Mouse (Mus musculus) myocyte (in vitro differentiated cells): Measurements from ENCODE around the gene Yjefn3. TPM values are rescaled to one million over a fixed set of nuclear protein-coding genes. Genes with fewer than 3 reads are reported as not detected.

Experiments used
- H3K27me3 ChIP-seq: one replicate; pipeline ENCODE4 v1.6.1; 2011; ENCODE audit not compliant: control insufficient read depth, insufficient read depth, insufficient read length
- H3K36me3 ChIP-seq: one replicate; pipeline ENCODE4 v1.6.1; 2011; ENCODE audit not compliant: control insufficient read depth, insufficient read depth
- H3K4me2 ChIP-seq: one replicate; pipeline ENCODE4 v1.6.1; 2011; ENCODE audit warnings: low read depth, control low read depth
- H3K4me3 ChIP-seq: one replicate; pipeline ENCODE4 v1.5.1; 2011; ENCODE audit warnings: mild to moderate bottlenecking, control low read depth, moderate library complexity
- H3K79me2 ChIP-seq: one replicate; pipeline ENCODE4 v1.6.1; 2011; ENCODE audit not compliant: control insufficient read depth, insufficient read depth
- H3ac ChIP-seq: one replicate; pipeline ENCODE4 v1.6.1; 2011; ENCODE audit not compliant: control insufficient read depth, insufficient read length
- CEBPB ChIP-seq: IDR thresholded peaks from 2 replicates; pipeline ENCODE4 v1.6.1; 2011; ENCODE audit warnings: mild to moderate bottlenecking, moderate library complexity; ENCODE audit not compliant: poor library complexity, insufficient read depth, severe bottlenecking
- E2F4 ChIP-seq: IDR thresholded peaks from one replicate; pipeline ENCODE4 v1.6.1; 2011; ENCODE audit warnings: mild to moderate bottlenecking, control low read depth, moderate library complexity; ENCODE audit not compliant: insufficient read depth
- MAX ChIP-seq: IDR thresholded peaks from one replicate; pipeline ENCODE4 v1.6.1; 2011; ENCODE audit warnings: low read depth, mild to moderate bottlenecking, control low read depth
- MYOD1 ChIP-seq, 3 experiments: IDR thresholded peaks; one replicate each; pipeline ENCODE4 v1.6.1; 2011; ENCODE audit warnings: control low read depth in 2 of 3, low read depth in 2 of 3, mild to moderate bottlenecking in 2 of 3, moderate library complexity in 1 of 3; ENCODE audit not compliant: insufficient read length in 2 of 3, control insufficient read depth in 1 of 3
- MYOG ChIP-seq, 3 experiments: IDR thresholded peaks; one replicate each; pipeline ENCODE4 v1.6.1; 2011; ENCODE audit warnings: control low read depth in 2 of 3, low read depth in 2 of 3, mild to moderate bottlenecking in 2 of 3; ENCODE audit not compliant: insufficient read length in 2 of 3, control insufficient read depth in 1 of 3, insufficient read depth in 1 of 3
- POLR2A ChIP-seq: IDR thresholded peaks from one replicate; pipeline ENCODE4 v1.6.1; 2011; ENCODE audit warnings: low read depth, mild to moderate bottlenecking, control low read depth, moderate library complexity; ENCODE audit not compliant: insufficient read length
- POLR2AphosphoS2 ChIP-seq: IDR thresholded peaks from one replicate; pipeline ENCODE4 v1.6.1; 2011; ENCODE audit warnings: low read depth, control low read depth; ENCODE audit not compliant: insufficient read length
- REST ChIP-seq: IDR thresholded peaks from one replicate; pipeline ENCODE4 v1.6.1; 2011; ENCODE audit warnings: mild to moderate bottlenecking, control low read depth, moderate library complexity; ENCODE audit not compliant: insufficient read depth, insufficient read length
- SRF ChIP-seq: IDR thresholded peaks from one replicate; pipeline ENCODE4 v1.6.1; 2011; ENCODE audit warnings: low read depth; ENCODE audit not compliant: control insufficient read depth, insufficient read length
- TCF12 ChIP-seq: IDR thresholded peaks from one replicate; pipeline ENCODE4 v1.6.1; 2011; ENCODE audit warnings: mild to moderate bottlenecking, control low read depth; ENCODE audit not compliant: poor library complexity, insufficient read depth, severe bottlenecking
- TCF3 ChIP-seq: IDR thresholded peaks from one replicate; pipeline ENCODE4 v1.6.1; 2011; ENCODE audit warnings: low read depth, control low read depth; ENCODE audit not compliant: insufficient read length
- USF1 ChIP-seq: IDR thresholded peaks from one replicate; pipeline ENCODE4 v1.6.1; 2011; ENCODE audit warnings: low read depth, mild to moderate bottlenecking, control low read depth, moderate library complexity
- polyA plus RNA-seq: library from polyadenylated mRNA; unstranded; fragments of >200 nt; fragmentation: generic; extraction: Trizol; gene quantifications from one replicate; pipeline ENCODE4 v1.2.1, GENCODE M21; 2012; ENCODE audit warnings: missing spikeins

Yjefn3 gene
- polyA plus RNA-seq, 1 experiment: 19.0 TPM

- Histone ChIP-seq H3K4me3 (no peak overlapping the region), H3K4me2 (no peak overlapping the region), H3K36me3 (peaks cover 11% of the 10 kb centered on the region), H3K79me2 (no peaks in the 10 kb centered on the region), H3K27me3 (no peaks in the 10 kb centered on the region), H3ac (no peak overlapping the region)
- TF ChIP-seq E2F4: no peak
These were observed 4.6 kb upstream of the Yjefn3 start for GRCm38 (mm10) chr8:69907106-69907505.

GRCm38 (mm10) chr8:69906260-69906659, 3.7 kb upstream of the Yjefn3 start:
- Histone ChIP-seq H3K36me3 (peaks cover 11% of the 10 kb centered on the region), H3K79me2 (peaks cover under 1% of the 10 kb centered on the region), H3K4me2 (no peak overlapping the region), H3ac (no peak overlapping the region), H3K4me3 (no peak overlapping the region), H3K27me3 (no peaks in the 10 kb centered on the region)
- no peak for TF ChIP-seq POLR2AphosphoS2
- no peak for TF ChIP-seq REST
- no peak for TF ChIP-seq CEBPB
- no peak for TF ChIP-seq TCF3
- no peak for TF ChIP-seq POLR2A
- TF ChIP-seq MYOD1 (IDR thresholded peaks at IDR 0.05; ENCODE audit: control insufficient read depth in 1 of 3, insufficient read length in 2 of 3, low read depth in 2 of 3): no peak
- no peak for TF ChIP-seq MAX

- H3ac ChIP-seq: no peak overlapping the region
- H3K36me3 ChIP-seq: peaks cover 3% of the 10 kb centered on the region
- peaks cover 21% of the 10 kb centered on the region for H3K79me2 ChIP-seq
- H3K4me2 ChIP-seq: peak overlapping the region; percentile 73
- no peaks in the 10 kb centered on the region for H3K27me3 ChIP-seq
- H3K4me3 ChIP-seq: peak overlapping the region; percentile 90
- TF ChIP-seq USF1 (no peak), TCF12 (no peak), SRF (no peak), REST (no peak), E2F4 (no peak), MYOG (IDR thresholded peaks at IDR 0.05; ENCODE audit: control insufficient read depth in 1 of 3, insufficient read depth in 1 of 3, insufficient read length in 2 of 3, low read depth in 2 of 3) (no peak), TCF3 (no peak), MAX (no peak), POLR2AphosphoS2 (no peak), POLR2A (no peak), MYOD1 (IDR thresholded peaks at IDR 0.05; ENCODE audit: control insufficient read depth in 1 of 3, insufficient read length in 2 of 3, low read depth in 2 of 3) (no peak)
These were observed 1.6 kb upstream of the Yjefn3 start for GRCm38 (mm10) chr8:69904096-69904495.

- Histone ChIP-seq H3K4me2 (peak overlapping the region; percentile 73), H3ac (peak overlapping the region; percentile 3), H3K36me3 (peaks cover 3% of the 10 kb centered on the region), H3K4me3 (peak overlapping the region; percentile 90), H3K27me3 (no peaks in the 10 kb centered on the region), H3K79me2 (peaks cover 27% of the 10 kb centered on the region)
- TF ChIP-seq USF1 (no peak), POLR2AphosphoS2 (peak; percentile 16), POLR2A (peak; percentile 53)
These were observed 591 bp upstream of the Yjefn3 start for GRCm38 (mm10) chr8:69903063-69903542.

- TF ChIP-seq SRF (no peak), POLR2A (peak; percentile 80), MYOD1 (IDR thresholded peaks at IDR 0.05; ENCODE audit: control insufficient read depth in 1 of 3, insufficient read length in 2 of 3, low read depth in 2 of 3) (no peak), TCF12 (no peak), POLR2AphosphoS2 (peak; percentile 95), REST (no peak), TCF3 (no peak), CEBPB (peak; percentile 48; the same call in 1 of the 2 replicates), MAX (no peak), MYOG (IDR thresholded peaks at IDR 0.05; ENCODE audit: control insufficient read depth in 1 of 3, insufficient read depth in 1 of 3, insufficient read length in 2 of 3, low read depth in 2 of 3) (peak in 1 of 3 experiments; percentile 4), E2F4 (no peak), USF1 (no peak)
- Histone ChIP-seq H3K4me2 (peak overlapping the region; percentile 81), H3K79me2 (peaks cover 42% of the 10 kb centered on the region), H3K36me3 (no peaks in the 10 kb centered on the region), H3K27me3 (no peaks in the 10 kb centered on the region), H3K4me3 (peak overlapping the region; percentile 90), H3ac (peak overlapping the region; percentile 10)
These were observed 889 bp downstream of the Yjefn3 start for GRCm38 (mm10) chr8:69901484-69902162.
